Mouse (Mus musculus) megakaryocyte-erythroid progenitor cell, adult 5-6 weeks (primary cell): Measurements from ENCODE around the gene Pdzd7. TPM values are rescaled to one million over a fixed set of nuclear protein-coding genes. Genes with fewer than 3 reads are reported as not detected.
"Not testable (repeated sequence)": the region's sequence is repeated elsewhere in the genome, so short reads cannot be mapped to it uniquely, and the experiment has no call there.

ENCODE experiments used
- ATAC-seq: replicated peaks from 2 replicates; pipeline ENCODE4 v1.8.0; 2016; ENCODE audit warnings: mild to moderate bottlenecking, inconsistent platforms; ENCODE audit not compliant: severe bottlenecking, poor library complexity, low FRiP score, low TSS enrichment
- total RNA-seq, 2 experiments: library from RNA; stranded (forward) in 1 of 2; stranded (reverse) in 1 of 2; fragments of 200-1000, 215-1000 nt in 1 of 2; fragments of >200 nt in 1 of 2; fragmentation: Nextera tagmentation in 1 of 2; gene quantifications; 2 replicates each; pipeline ENCODE4 v1.2.3; 2014 to 2017

The Pdzd7 gene
- total RNA-seq, 2 experiments from 2014 or later, result not detected

DNA sequence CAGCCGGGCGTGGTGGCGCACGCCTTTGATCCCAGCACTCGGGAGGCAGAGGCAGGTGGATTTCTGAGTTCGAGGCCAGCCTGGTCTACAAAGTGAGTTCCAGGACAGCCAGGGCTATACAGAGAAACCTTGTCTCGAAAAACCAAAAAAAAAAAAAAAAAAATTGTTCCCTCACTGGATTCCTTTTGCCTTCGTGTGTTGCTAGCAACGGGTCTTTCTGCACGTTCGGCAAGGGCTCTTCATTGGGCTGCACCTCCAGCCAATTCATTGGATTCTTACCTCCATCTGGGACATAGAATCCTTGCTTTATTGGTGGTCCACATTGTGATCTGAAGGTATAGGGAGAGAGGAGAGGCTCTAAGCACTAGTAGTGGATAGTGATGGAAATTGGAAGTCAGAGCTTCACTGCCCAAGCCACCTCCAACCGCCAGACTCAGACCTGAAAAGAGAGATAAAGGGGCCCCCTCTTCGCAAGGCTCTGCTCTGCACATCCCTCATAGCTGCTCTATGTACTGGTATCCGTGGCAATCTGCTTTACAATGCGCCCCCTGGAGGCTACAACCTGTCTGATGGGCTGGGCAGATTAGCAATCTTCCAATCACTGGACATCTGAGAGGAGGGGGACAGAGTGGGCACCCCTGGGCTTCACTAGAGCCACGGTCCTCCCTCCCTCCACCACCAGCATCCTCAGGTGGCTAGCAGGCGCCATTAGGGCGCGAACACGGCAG, 18.2 kb upstream of the Pdzd7 start:
- peak; percentile 76 for ATAC-seq

DNA sequence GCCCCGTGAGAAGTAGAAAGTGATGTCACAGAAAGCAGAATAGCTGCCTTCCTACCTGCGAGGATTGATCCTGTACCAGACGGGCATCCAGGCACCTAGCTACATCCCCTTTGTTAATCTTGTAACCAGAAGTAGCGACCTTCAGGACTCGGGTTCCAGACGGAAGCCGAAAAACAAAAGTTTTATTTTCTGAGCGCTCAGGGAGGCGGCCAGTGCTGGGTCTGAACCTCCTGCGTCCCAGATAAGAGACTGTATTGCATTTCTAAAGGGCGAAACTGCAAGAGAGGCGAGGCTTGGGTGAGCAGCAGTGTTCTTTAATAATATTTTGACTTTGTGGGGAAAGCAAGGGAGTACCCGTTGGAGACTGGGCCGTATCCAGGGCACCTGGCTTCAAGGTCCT, 13.3 kb upstream of the Pdzd7 start:
- 0 out of 2 replicates have a peak, but pooled peaks have one; percentile 29 for ATAC-seq

DNA sequence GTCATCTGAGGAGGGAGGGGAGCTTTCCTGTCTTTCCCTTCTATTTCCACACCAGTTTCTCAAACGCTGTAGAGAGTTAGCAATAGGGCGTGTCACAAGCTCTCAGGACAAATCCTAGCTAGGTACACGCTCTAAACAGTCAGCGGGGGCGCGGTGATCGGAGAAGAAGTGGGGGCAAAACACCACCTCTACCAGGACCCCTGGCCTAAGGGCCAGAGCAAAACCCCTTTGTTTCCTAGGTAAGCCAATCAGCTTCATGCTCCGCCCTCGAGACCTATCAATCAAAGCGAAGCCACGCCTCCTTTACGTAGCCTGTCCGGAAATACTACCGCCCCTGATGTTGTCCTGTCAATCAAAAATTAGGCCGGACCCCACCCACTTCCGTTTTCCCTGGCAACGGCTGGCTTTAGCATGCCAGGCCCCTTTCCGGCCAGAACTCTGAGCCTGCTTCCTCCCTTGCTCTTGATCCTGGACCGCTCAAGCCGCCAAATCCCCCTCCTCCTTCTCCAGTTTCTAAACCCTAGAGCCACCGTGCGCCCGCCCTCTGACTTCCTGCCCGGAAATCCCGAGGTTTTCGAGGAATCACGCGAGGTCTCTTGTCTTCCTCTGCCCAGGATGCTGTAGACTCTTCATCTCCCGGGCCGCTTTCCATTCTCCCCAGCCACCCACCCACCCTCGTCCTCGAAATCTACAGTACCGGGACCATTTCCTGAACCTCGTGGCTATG, 12.8 kb upstream of the Pdzd7 start:
- ATAC-seq, result peak; percentile 88

DNA sequence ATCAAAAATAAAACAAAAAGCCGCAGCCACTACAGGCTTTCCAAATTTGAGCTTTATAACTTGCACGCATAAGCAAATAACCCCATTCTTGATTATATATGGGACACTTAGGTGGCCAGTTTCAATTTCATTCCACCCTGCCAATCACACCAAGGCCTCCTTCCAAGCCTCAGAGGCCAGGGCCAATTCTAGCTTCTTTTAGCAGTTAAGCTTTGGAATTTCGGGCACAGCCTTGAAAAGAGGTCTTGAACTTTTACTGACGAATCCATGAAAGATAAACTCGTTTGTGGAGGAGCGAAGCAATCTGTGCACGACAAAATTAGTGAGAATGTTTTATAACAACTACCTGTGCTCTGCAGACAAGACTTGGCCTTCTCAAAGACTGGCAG, 12.2 kb upstream of the Pdzd7 start:
- ATAC-seq, result no peak

DNA sequence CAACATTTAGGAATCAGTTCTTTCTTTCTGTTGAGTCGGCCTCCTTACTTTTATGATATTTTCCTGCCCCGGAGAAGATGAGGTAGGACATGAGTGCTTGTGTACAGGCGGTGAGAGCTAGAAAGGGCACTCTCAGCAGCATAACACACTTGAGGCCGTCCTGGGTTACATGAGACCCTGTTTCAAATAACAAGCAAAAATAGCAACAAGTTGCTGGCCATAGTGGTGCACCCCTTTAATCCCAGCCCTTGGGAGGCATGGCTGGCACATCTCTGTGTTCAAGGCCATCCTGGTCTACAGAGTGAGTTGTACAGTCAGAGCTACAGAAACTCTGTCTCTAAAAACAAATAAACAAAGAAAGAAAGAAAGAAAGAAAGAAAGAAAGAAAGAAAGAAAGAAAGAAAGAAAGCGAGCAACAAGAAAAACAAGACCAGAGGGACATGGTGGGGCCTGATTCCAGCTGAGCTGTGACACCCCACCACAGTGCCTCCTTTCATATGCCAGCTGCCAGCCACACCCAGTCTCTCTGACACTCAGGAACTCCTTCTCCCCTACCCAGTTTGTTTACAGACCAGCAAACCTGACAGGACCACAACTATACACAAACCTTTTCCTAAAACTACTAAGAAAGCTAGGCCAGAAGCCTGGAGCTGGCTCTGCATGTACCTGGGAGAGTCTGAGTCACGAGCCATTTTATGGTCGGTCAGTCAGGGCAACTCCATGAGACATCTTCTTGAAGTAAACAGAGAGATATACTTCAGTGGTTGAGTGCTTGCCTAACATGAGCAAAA, 11.6 kb upstream of the Pdzd7 start:
- ATAC-seq, result no peak

DNA sequence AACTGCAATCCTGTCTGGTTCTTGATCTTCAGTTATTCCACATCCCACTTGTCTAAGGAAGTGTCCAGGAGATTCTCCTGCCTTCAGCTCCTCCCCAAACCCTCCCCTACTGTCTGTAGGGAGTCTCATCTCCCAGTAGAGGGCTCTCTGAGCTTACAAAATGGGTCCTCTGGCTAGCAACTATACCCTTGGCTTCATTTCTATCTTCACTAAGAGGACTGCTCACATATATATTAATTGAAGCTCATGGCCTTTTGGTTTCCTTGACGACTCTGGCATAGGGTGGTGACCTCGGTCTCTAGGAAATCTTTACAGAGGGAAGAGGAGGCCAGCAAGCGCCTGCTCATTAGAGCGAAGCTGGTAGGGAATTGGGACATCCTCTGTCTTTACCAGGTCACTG, 10.8 kb upstream of the Pdzd7 start:
- peak; percentile 49; the same call in 1 of the 2 replicates for ATAC-seq

DNA sequence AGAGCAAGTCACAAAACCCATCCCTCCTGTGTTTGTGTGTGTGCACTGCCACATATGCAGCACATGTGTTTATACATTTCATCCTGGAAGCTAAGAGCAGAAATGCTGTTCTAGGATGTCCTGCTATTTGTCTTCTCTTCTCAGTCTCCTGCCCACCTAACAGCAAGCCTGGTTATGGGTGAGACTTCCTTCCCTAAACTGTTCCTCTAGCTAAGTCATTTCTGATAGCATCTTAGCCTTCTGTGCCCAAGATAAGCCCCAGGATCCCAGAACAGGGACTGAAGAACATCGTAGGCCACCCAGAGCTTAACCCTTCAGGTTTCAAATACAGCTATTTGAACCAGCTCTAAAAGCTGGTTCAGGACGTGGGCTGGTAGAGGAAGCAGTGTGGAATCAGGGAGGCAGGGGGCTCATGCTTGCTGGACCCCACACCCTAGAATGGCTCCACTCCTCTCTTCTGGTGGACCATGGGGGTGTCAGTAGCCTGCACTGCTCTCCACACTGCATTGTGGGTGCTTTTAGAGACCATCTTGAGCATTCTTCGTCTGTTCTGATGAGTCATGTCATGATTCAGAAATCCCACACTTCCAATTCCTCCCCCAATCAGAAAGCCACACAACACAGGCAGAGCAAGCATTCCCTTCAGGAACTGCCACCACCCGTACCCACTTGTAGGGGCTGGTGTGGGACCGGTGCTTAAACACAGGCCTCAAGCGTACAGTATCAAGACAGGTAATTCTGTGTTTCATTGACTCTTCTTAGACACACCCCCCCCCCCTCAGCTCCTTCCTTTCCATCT, 9.6 kb upstream of the Pdzd7 start:
- no peak for ATAC-seq

DNA sequence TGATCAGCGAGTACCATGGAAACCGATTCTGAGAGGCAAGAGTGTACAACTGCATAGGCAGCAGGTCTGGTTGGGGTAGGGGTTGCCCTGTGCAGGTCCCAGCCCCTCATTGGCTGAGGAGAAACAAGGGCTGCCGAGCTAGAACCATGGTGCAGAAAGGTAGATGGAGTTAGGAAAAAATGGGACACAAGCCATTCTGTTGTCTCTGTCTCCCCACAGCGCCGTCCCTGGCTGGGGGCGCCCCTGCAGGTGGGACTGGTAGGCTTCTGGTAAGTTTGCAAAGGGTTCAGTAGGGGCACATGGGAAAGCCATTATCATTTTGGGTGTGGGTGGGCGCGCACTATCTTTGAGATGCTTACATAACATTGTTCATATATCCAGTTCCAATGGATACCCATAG, 7.9 kb upstream of the Pdzd7 start:
- ATAC-seq, result no peak

DNA sequence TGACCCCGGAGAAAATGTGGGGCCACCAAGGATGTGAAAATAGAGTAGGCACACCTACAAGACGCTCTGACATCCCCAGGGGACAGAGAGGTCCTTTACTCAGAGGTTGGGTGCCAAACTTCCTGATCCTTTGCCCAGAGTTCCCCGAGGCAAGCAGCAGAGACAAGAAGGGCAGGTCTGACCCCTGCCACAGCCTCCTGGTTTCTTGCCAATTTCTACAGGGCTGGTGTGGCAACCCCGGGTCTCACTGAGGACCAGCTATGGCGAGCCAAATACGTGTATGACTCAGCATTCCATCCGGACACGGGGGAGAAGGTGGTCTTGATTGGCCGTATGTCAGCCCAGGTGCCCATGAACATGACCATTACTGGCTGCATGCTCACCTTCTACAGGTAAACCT, 4.0 kb upstream of the Pdzd7 start:
- no peak for ATAC-seq

DNA sequence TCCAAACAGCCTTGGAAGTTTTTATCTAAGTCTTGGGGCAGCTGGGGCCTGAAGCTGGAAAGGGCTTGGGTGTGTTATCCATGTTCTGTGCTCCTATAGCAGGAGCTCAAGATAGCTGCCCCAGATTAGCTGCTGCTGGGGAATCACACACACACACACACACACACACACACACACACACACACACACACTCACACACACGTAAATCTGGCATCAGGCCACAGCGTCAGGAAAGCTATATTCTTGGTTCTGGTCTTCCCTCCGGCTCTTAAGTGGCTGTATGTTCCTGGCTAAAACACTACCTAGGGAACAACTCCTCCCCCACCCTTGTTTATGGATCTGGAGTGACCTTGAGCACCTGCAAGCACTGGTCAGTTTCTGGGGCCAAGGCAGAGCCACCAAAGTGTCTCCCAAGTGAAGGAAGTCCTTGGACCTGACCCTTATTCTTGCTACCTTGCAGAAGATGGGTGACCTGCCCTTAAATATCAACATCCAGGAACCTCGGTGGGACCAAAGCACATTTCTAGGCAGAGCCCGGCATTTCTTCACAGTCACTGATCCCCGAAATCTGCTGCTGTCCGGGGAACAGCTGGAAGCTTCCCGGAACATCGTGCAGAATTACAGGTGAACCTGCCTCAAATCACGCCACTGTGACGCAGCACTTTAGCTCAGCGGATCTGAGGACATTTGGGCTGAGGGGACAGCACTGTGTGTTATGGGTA, 3.3 kb upstream of the Pdzd7 start:
- no peak for ATAC-seq

DNA sequence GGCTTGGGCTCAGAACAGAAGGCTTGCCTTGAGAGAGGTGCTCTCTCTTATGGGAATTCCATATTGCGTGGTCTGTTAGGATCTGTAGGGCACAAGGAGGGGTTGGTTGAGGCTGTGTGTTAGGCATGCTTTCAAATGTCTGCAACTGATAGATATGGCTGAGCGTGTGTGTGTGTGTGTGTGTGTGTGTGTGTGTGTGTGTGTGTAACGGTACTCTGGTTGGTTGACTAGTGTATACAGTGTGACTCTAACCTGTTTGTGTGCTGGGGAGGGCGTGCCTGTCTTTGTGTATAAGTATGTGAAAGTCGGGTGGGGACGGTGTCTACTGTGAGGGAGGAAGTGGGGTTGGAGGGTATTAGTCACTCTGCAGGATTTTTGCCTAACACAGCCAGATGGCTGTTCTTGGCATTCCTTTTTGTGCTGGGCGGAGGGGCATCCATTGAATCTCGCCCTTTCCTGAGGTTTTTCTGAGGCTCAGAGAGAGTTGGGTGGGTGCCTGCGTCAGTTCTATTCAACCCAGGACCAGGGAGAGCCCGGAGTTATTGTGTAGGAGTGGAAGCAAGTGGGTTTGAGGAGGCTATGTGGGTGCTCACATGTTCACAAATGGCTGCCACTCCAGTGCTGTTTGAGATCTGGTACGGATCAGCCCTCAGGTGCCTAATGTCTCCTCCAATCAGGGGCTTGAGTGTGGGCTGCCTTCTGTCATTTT, 2.6 kb upstream of the Pdzd7 start:
- ATAC-seq, result peak; percentile 65

DNA sequence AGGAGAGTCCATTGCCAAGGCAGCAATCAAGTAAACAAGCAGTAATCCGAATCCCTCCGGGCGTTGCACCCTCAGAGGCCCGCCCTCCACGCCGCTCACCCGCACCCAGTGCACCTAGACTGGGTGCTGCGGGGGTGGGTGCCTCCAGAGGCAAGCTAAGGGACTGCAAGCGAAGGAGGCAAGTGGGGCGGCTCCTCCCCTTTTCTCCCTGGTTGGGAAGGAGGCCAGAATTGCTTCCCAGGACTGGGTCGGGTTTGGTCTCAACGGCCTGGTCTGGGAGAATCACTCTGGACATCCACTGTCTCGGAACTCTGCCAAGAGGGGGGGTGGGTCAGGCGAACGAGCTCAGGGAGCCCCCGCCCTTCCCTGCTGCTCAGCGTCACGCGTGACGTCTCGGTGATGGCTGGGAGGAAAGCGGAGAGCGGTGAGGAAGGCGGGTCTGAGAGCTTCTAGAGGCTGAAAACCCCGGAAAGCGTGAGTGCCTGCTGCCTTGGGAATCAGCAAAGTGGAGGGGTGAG, 2.0 kb upstream of the Pdzd7 start, which contains the start of gene Sfxn3:
Sfxn3 (plus strand) TSS at position 87 of the 518 bp plus-strand sequence.
- ATAC-seq, result peak; percentile 85

DNA sequence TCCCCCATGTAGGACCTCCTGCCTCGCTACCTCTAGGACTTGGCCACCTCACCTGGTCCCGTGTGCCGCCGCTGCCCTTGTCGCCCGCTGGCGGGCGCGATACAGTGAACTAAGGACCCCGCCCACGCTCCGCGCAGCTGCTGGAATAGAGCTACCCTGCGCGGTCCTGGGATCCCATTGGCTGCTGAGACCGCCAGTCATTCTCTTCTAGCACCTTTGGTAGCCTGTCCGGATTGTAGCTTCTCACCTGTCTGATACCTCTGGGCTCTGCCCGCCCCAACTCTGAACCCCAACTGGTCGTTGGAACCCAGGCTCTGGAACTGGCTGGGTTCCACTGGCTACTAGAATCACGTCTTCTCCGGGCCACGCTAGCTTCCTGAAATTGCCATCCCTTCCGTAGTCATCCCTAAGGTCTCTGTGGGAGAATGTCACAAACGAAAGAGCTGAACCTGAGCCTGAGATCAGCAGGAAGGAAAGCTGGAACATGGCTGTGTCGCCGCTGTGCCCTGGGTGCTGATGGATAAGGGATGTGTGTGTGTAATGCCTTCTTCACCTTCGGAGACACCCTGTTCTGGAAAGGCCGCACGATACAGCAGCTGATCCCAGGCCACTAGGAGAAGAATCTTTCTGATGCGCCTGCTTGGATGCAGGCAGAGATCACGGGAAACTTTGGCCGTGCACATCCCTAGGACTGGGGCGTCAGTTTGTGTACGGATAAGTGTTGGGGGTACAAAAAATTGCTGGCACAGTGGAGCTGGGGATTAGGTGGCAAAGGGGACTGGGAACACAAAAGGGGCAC, 1.2 kb upstream of the Pdzd7 start:
- ATAC-seq, result peak; percentile 50

DNA sequence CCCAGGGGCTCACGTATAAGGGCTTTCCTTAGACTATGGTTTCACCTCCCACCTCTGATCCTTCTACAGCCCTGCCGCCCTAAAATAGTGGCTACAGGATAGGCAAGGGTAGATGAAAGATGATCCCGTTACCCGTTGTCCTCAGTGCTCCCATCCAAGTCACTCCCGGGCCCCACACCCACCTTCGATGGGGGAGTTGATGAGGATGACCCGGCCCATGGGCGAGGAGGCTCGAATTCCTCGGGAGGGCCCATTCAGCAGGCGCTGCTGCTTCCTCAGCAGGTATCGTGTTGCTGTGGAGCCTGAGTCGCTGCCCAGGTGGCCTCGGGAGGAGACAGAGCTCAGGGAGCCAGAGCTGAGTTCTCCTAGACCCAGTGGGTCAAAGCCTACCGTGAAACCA, 281 bp downstream of the Pdzd7 start:
- ATAC-seq, result no peak

DNA sequence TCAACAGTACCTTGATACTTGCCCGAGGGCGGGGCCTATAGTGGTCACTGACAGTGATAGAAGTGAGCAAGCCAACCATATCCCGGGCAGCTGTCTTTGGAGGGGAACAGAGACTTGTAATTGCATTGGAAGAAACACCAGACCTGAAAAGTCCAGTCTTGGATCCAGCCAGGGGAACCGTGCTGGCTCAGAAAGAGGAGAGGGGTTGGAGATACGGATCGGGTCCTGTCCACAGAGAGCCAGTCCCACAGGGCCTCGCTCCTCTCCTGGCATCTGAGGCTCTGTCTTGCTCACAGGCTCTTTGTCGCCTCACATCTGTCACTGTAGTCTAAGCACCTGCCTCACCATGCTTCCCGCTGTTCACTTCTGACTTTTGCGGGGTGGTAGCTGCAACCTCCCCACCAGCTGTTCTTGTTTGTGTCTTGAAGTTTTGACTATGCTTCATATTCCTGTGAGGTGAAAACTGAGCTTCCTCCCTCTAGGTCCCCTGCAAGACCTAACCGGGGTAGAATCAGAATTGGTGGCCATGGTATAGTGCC, 1.1 kb downstream of the Pdzd7 start:
- ATAC-seq, result no peak

DNA sequence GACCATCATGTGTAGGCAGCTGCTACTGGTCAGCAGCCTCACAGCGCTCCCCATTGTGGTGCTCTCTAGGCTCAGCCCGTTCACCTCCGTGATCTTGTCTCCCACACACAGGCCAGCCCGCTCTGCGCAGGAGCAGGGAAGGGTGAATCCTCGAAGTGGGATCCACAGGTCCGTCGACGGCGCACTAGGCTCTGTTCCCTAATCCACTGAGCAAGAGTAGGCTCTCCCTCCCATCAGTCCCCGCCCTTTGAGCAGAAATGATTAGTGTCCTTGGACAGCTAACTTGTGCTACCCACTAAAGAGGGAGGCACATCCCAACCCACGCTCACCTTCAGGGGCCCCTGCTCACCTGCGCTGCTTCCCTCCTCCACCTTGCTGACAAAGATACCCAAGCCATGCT, 5.3 kb downstream of the Pdzd7 start:
- ATAC-seq, result no peak

DNA sequence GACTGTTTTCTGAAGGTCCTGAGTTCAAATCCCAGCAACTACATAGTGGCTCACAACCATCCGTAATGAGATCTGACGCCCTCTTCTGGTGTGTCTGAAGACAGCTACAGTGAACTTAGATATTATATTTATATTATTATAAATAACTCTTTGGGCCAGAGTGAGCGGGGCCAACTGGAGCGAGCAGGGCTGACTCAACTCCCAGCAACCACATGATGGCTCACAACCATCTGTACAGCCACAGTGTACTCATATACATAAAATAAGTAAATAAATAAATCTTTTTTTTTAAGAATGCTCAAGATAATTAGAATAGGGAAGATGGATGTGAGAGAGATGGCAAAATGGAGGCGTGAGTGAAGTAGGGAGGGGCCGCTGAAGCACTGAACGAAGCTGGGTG, 7.3 kb downstream of the Pdzd7 start:
- ATAC-seq, result not testable (repeated sequence)
